Mouse (Mus musculus): ENCODE measurements around the gene Vps26c. TPM values are rescaled to one million over a fixed set of nuclear protein-coding genes. Genes with fewer than 3 reads are reported as not detected.

Gene Vps26c
- polyA plus RNA-seq (2015; fragmentation: Nextera tagmentation; extraction: Ambion mirVana) = 19.2 and 20.6 TPM in 2 replicates

- peak within 1 kb of the TSS; percentile 95 for H3K4me3 ChIP-seq (replicated peaks)
- under 1% methylated on average over 93 of the region's 93 CpGs for WGBS (ENCODE audit: insufficient replicate concordance)
- H3K4me2 ChIP-seq = peak within 1 kb of the TSS; percentile 87
- H3K36me3 ChIP-seq (replicated peaks) = 0 out of 2 replicates have a peak, but pooled peaks cover 4% of the 10 kb centered on the region
- peak within 1 kb of the TSS; percentile 84 for H3K9ac ChIP-seq
- H3K4me1 ChIP-seq (replicated peaks) = peaks cover 42% of the 10 kb centered on the region
- peak; percentile 90 for ATAC-seq (ENCODE audit: insufficient read depth)
- H3K27me3 ChIP-seq = no peaks in the 10 kb centered on the region
- H3K9me3 ChIP-seq (replicated peaks) = no peaks in the 10 kb centered on the region
- H3K27ac ChIP-seq (replicated peaks) = peak within 1 kb of the TSS; percentile 94
These were observed at the start of gene Vps26c for GRCm38 (mm10) chr16:94526344-94527151. Gene Vps26c (minus strand): TSS chr16:94526830.

DNA sequence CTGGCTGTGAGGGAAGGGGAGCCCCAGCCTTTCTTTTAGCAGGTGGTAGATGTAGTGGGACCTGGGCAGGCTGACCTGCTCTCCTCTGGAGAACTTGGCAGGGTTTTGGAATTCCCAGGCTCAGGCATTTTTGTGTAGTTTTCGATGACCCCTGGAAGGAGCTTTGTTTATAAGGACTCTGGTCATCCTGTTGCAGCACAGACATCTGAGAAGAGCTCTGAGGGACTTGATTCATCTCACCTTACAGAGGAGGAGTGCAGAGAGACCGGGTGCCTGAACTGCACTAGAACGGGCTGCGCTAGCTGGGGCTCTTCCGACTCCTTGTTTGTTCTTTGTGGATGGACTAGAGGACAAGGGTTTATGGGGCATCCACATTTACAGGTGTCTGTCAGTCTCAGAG is 49.1 kb upstream of the Vps26c start:
- H3K4me1 ChIP-seq (replicated peaks) = peaks cover 75% of the 10 kb centered on the region
- H3K9me3 ChIP-seq (replicated peaks) = no peaks in the 10 kb centered on the region
- ATAC-seq (ENCODE audit: insufficient read depth) = no peak
- peaks cover 11% of the 10 kb centered on the region for H3K36me3 ChIP-seq (replicated peaks)
- H3K27ac ChIP-seq (replicated peaks) = no peak overlapping the region
- no peaks in the 10 kb centered on the region for H3K27me3 ChIP-seq
- no peak overlapping the region; the same call in 1 of the 2 replicates for H3K4me2 ChIP-seq
- WGBS (ENCODE audit: insufficient replicate concordance) = 78% methylated on average over 5 of the region's 5 CpGs
- H3K4me3 ChIP-seq (replicated peaks) = no peak overlapping the region
- H3K9ac ChIP-seq = no peak overlapping the region; the same call in 1 of the 2 replicates

- no peak for ATAC-seq (ENCODE audit: insufficient read depth)
- H3K4me2 ChIP-seq = no peak overlapping the region
- H3K9ac ChIP-seq = no peak overlapping the region
- H3K36me3 ChIP-seq (replicated peaks) = peaks cover 11% of the 10 kb centered on the region
- peaks cover 68% of the 10 kb centered on the region for H3K4me1 ChIP-seq (replicated peaks)
- H3K4me3 ChIP-seq (replicated peaks) = no peak overlapping the region
- peak overlapping the region; percentile 4; the same call in 1 of the 2 replicates for H3K27ac ChIP-seq (replicated peaks)
- no peaks in the 10 kb centered on the region for H3K27me3 ChIP-seq
- no peaks in the 10 kb centered on the region for H3K9me3 ChIP-seq (replicated peaks)
These were observed 48.1 kb upstream of the Vps26c start for GRCm38 (mm10) chr16:94574718-94575094.

DNA sequence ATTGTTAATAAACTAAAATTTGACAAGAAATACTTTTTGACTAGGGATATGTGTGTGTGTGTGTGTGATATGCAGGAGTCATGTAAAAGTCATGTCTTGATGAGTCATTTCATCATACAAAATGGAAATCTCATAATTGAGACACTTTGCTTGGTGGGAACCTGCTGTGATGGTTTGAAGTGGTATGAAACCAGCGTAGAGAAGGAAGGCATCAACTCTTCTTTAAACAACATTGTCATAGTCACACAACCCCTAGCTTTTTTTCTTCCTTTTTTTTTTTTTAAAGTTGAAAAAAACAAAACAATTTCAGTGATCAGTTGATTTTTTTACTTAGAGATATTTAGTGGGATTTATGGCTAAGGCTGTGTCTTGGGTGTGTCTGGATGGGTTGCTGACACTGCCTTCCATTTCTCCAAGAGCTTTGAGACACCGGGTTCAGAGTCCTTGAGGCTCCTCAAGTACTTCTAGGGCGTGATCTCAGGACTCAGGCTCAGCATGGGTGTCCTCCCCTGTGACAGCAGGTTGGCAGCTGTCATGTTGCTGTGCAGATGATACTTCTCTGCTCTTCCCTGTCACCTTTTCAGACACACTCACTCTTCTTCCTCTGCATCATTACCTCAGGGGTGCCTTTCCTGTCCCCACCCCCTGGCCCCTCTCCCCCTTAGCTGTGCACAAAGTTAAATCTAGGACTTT is 47.5 kb upstream of the Vps26c start:
- H3K4me2 ChIP-seq = no peak overlapping the region
- H3K27ac ChIP-seq (replicated peaks) = peak overlapping the region; percentile 4; the same call in 1 of the 2 replicates
- H3K9me3 ChIP-seq (replicated peaks) = no peaks in the 10 kb centered on the region
- H3K9ac ChIP-seq = no peak overlapping the region
- peaks cover 63% of the 10 kb centered on the region for H3K4me1 ChIP-seq (replicated peaks)
- H3K36me3 ChIP-seq (replicated peaks) = peaks cover 11% of the 10 kb centered on the region
- no peak overlapping the region for H3K4me3 ChIP-seq (replicated peaks)
- no peaks in the 10 kb centered on the region for H3K27me3 ChIP-seq
- WGBS (ENCODE audit: insufficient replicate concordance) = 61% methylated on average over 3 of the region's 3 CpGs
- ATAC-seq (ENCODE audit: insufficient read depth) = no peak

DNA sequence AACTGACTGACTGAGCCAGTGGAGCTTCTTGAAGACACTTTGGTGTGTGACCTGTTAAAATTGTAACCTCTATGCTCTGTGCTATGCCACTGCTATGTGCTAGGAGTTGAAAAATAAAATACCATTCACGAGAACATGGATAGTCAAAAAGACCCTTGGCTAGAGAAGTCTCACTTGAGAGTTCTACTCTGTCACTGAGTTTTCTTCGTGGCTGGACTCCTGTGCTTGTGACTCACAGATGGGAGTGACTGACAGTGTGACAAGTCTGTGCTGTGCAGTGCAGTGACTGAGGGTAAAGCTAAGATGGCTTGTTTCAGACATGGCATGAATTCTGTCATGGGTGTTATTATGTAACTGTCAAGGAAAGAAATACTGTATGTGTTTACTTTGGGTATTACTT is 45.8 kb upstream of the Vps26c start:
- Histone ChIP-seq H3K36me3 (replicated peaks) (peaks cover 11% of the 10 kb centered on the region), H3K4me2 (peak overlapping the region; percentile 50), H3K4me3 (replicated peaks) (peak overlapping the region; percentile 24), H3K4me1 (replicated peaks) (peaks cover 56% of the 10 kb centered on the region), H3K9ac (peak overlapping the region; percentile 19), H3K27ac (replicated peaks) (no peak overlapping the region; the same call in 1 of the 2 replicates), H3K27me3 (no peaks in the 10 kb centered on the region), H3K9me3 (replicated peaks) (no peaks in the 10 kb centered on the region)
- 22% methylated on average over 2 of the region's 2 CpGs for WGBS (ENCODE audit: insufficient replicate concordance)
- no peak for ATAC-seq (ENCODE audit: insufficient read depth)

DNA sequence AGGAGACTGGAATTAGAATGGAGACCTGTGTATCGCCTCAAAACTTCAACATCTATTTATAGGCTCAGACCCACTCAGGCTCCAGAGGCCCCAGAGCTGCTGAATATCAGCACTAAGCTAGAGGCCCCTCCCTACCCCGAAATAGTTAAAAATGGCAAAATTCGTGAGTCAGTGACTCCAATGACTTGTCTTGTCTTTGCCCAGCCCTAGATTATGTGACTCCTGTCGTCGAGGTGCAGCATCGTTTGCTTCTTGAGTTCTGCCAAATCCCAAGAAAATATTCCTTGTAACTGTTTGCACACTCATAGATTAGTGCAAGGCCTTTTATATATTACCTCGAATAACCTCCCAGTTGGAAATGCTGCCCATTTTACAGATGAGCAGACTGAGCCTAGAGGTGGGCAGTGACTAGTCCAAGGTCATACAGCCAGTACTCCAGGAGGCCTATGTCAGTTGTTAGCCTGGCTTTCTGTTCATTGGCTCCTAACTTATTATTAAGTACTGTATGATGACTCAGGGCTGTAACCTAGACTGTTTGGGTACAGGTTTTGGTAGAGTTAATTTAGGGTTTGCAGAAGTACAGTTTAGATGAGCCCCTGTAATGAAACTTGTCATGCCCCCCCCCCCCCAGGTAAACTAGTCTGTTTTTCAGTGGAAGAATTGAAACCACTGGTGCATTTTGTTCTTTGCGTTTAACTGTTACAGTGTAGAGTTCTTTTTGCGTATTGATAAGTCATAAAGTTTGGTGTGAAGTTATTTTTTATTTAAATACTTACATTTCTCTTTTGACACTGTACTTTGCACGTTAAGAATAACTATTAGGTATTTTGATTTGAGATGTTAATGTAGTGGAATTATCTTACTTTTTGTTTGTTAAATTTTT is 44.7 kb upstream of the Vps26c start:
- H3K4me1 ChIP-seq (replicated peaks) = peaks cover 51% of the 10 kb centered on the region
- peak overlapping the region; percentile 99 for H3K4me3 ChIP-seq (replicated peaks)
- H3K4me2 ChIP-seq = peak overlapping the region; percentile 77
- peak overlapping the region; percentile 100 for H3K27ac ChIP-seq (replicated peaks)
- H3K9me3 ChIP-seq (replicated peaks) = no peaks in the 10 kb centered on the region
- ATAC-seq (ENCODE audit: insufficient read depth) = no peak
- peak overlapping the region; percentile 99 for H3K9ac ChIP-seq
- WGBS (ENCODE audit: insufficient replicate concordance) = 24% methylated on average over 10 of the region's 10 CpGs
- peaks cover 6% of the 10 kb centered on the region for H3K36me3 ChIP-seq (replicated peaks)
- H3K27me3 ChIP-seq = no peaks in the 10 kb centered on the region

GRCm38 (mm10) chr16:94570361-94571041 is 43.9 kb upstream of the Vps26c start:
- Histone ChIP-seq H3K27me3 (no peaks in the 10 kb centered on the region), H3K4me1 (replicated peaks) (peaks cover 48% of the 10 kb centered on the region), H3K4me2 (peak overlapping the region; percentile 77), H3K27ac (replicated peaks) (peak overlapping the region; percentile 100), H3K9ac (peak overlapping the region; percentile 99), H3K9me3 (replicated peaks) (no peaks in the 10 kb centered on the region), H3K4me3 (replicated peaks) (peak overlapping the region; percentile 99), H3K36me3 (replicated peaks) (peaks cover 1% of the 10 kb centered on the region; the same call in 1 of the 2 replicates)
- peak; percentile 37 for ATAC-seq (ENCODE audit: insufficient read depth)
- under 1% methylated on average over 66 of the region's 88 CpGs for WGBS (ENCODE audit: insufficient replicate concordance)

DNA sequence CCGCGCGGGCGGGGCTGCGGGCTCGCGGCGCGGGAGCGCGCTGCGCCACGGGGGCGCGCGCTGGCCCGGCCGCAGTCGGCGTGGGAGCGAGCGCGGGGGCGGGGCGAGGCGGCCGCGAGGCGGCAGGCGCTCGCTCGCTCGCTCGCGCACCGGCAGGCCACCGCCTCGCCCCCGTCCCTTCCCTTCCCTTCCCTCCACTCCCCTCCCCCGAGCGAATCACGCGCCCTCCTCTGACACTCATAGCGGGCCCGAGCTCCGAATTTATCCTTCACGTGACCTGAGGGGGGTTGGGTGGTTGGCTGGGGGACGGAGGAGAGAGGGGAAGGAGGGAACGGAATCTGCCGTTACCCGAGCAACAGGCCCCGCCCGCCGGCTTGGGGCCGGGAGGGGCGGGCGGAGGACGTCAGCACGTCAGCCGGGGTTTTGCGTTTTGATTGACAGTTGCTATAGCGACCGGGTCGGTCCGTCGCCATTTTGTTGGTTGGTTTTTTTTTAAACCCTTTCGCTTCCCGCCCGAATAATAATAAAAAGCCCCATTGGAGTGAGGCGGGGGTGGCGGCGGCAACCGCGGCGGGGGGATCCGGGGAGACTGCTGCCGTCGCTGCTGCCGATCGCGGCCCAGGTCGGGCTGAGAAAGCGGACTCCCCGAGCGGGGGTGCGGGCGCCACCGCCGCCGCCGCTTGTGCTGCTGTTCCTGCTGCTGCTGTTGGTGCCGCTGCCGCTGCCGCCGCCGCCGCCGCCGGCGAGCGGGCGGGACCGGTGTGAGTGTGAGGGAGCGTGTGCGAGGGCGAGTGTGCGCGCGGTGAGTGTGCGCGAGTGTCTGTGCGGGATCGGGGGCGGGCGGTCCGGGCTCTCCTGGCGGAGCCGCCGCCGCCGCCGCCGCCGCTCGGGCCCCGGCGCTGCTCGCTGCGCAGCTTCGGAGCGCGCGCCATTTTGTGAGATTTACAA is 42.9 kb upstream of the Vps26c start, which contains the start of gene Dyrk1a:
Gene Dyrk1a, plus strand, starts transcription at position 782 of the 948 bp plus-strand sequence.
- peak within 1 kb of the TSS; percentile 100 for H3K27ac ChIP-seq (replicated peaks)
- H3K9ac ChIP-seq = peak within 1 kb of the TSS; percentile 99
- no peaks in the 10 kb centered on the region for H3K9me3 ChIP-seq (replicated peaks)
- H3K27me3 ChIP-seq = no peaks in the 10 kb centered on the region
- H3K36me3 ChIP-seq (replicated peaks) = no peaks in the 10 kb centered on the region; the same call in 1 of the 2 replicates
- ATAC-seq (ENCODE audit: insufficient read depth) = peak; percentile 82
- H3K4me3 ChIP-seq (replicated peaks) = peak within 1 kb of the TSS; percentile 99
- H3K4me1 ChIP-seq (replicated peaks) = peaks cover 41% of the 10 kb centered on the region
- peak within 1 kb of the TSS; percentile 77 for H3K4me2 ChIP-seq
- WGBS (ENCODE audit: insufficient replicate concordance) = under 1% methylated on average over 117 of the region's 133 CpGs

DNA sequence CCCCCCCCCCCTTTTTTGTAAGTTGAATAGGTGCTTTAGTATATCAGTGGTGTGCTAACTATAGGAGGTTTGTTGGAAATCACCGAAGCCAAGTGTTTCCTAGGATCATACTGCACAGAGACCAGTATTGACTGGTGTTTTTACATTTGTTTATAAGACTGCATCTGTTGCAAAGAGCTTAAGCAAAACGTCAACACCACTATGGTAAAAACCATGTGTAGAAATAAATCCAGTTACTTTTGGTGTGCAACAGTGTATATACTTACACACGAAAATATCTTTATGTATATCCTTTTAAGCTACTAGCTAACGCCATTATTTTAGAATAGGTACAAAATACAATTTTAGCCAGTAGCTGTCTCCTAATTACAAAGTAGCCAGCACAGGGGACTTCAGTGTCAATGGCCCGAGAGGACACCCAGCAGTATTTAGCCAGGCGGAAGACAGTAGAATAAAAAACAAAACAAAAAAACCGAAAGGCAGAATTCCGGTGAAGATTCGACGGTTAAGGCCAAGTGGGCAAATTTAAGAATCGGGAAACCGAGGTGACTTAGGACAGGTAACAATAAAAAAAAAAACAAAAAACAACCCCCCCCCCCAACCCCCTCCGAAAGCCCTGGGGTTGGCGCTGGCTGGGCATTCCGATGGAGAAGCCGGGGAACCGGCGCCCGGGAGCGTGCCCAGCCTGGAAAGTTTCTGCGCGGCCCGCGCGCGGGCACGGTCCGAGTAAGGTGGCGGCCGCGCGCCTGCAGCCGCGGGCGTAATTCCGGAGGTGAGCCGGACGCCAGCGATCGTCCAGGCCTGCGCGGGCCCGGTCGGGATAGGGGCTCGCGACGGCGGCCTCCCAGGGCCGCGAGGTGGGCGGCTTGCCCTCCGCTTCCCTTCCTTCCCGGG is 42.0 kb upstream of the Vps26c start:
- Histone ChIP-seq H3K9ac (peak overlapping the region; percentile 99), H3K27ac (replicated peaks) (peak overlapping the region; percentile 100), H3K4me3 (replicated peaks) (peak overlapping the region; percentile 99), H3K4me2 (peak overlapping the region; percentile 73), H3K9me3 (replicated peaks) (no peaks in the 10 kb centered on the region), H3K27me3 (no peaks in the 10 kb centered on the region), H3K36me3 (replicated peaks) (no peaks in the 10 kb centered on the region; the same call in 1 of the 2 replicates), H3K4me1 (replicated peaks) (peaks cover 32% of the 10 kb centered on the region)
- WGBS (ENCODE audit: insufficient replicate concordance) = 1% methylated on average over 53 of the region's 53 CpGs
- peak; percentile 63 for ATAC-seq (ENCODE audit: insufficient read depth)

All from liver, embryonic 15.5 days (tissue).